Mouse (Mus musculus): ENCODE data around the gene Atxn7l2. TPM values are rescaled to one million over a fixed set of nuclear protein-coding genes. Genes with fewer than 3 reads are reported as not detected.

Gene Atxn7l2
- polyA plus RNA-seq, 1 experiment from 2014 or later: 18.1 TPM

DNA sequence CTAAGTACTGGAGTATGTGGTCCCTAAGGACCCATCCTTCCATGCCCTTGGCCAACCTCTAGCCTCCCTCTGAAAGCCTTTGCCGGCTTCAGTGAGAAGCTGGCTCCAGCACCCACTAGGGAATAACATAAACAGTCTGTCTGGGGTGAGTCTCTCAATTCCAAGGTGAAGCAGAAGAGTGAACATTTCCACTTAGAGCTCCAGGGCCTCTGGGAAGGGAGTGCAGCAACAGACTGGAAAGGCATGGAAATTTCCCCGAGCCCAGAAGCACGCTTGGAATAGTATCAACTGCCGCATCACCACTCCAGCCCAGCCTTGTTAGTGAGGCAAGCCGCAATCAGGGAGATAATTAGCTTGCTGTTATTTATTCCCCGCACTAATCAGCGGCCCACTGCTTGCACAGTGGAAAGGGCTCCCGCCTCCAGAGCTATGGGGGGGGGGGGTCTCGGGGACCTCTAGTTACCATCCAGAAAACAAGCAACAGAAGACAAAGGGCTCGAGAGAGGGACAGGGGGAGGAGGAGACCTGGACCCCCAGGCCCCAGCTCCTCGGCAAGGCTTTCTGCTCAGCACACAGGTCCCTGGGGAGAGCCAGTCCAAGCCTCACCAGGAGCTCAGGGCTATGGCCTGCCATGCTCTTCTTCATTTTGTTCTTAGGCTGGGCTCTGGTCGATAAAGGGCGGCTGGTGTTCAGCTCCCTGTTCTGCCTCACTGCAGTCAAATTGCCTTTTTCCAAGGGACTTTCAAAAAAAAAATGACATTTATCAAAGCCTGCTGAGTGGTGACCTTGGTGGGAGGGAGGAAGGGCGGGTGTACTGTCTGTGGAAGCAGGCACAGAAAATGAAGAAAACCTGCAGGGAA is 35.8 kb downstream of the Atxn7l2 start:
- no peak overlapping the region for H3K4me3 ChIP-seq (ENCODE audit: low read depth, low read length)
- no peaks in the 10 kb centered on the region for H3K9me3 ChIP-seq (ENCODE audit: low read depth, low read length)
- DNase-seq: peak; percentile 41
- H3K4me1 ChIP-seq (ENCODE audit: insufficient read depth): no peaks in the 10 kb centered on the region; the same call in 1 of the 2 replicates
- no peak for ATAC-seq (ENCODE audit: insufficient read depth)
- H3K36me3 ChIP-seq (ENCODE audit: insufficient read depth): no peaks in the 10 kb centered on the region
- no peak overlapping the region for H3K4me2 ChIP-seq
- WGBS: 43% methylated on average over 14 of the region's 14 CpGs
- no peak for TF ChIP-seq CTCF (IDR thresholded peaks at IDR 0.05; ENCODE audit: low read depth)
- H3K9ac ChIP-seq: no peak overlapping the region
- no peaks in the 10 kb centered on the region for H3K27me3 ChIP-seq (ENCODE audit: insufficient read depth, low read length)
- H3K27ac ChIP-seq (ENCODE audit: low read depth): no peak overlapping the region

DNA sequence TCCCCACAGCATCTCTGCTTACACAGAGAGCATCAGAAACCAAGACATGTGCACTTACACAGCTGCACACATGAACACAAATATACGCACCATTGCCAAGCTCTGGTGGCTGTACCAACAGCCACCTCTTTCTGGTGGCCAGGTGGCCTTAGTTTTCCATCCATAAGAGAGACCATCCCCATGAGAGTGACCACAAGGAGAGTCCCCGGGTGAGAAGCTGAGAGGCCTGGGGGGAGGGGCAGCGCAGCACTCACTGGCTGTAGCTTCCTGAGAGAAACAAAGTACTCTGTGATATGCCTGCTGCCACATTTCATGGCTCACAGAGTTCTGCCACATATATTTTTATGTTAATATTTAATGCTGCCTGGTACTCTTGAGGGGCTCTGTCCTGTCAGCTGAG is 41.5 kb downstream of the Atxn7l2 start:
- ATAC-seq (ENCODE audit: insufficient read depth) (no peak), DNase-seq (no peak)
- Histone ChIP-seq H3K9me3 (ENCODE audit: low read depth, low read length) (no peaks in the 10 kb centered on the region), H3K4me1 (ENCODE audit: insufficient read depth) (peaks cover 4% of the 10 kb centered on the region; the same call in 1 of the 2 replicates), H3K36me3 (ENCODE audit: insufficient read depth) (no peaks in the 10 kb centered on the region), H3K9ac (no peak overlapping the region), H3K27ac (ENCODE audit: low read depth) (no peak overlapping the region), H3K4me3 (ENCODE audit: low read depth, low read length) (no peak overlapping the region), H3K27me3 (ENCODE audit: insufficient read depth, low read length) (no peaks in the 10 kb centered on the region), H3K4me2 (no peak overlapping the region)
- WGBS: 44% methylated on average over 3 of the region's 3 CpGs
- TF ChIP-seq CTCF (IDR thresholded peaks at IDR 0.05; ENCODE audit: low read depth): no peak

DNA sequence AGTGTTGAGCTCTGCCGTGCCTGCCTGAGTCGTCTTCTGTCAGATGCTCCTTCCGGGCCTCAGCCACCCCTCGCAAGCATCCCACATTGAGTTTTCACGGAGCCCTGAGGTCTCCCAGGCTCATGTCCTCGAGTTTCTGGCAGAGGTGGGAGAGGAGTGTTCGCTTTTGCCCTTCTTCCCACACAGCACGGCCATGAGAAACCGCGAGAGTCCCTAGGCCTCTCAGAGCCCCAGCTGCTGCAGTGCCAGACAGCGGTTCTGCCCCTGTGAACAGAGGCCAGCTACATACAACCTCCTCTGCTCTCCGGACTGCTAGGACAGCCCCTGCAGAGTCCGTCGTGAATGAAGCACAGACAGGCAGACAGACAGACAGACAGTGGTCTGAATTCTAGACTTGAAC is 43.2 kb downstream of the Atxn7l2 start:
- DNase-seq: no peak
- no peaks in the 10 kb centered on the region for H3K9me3 ChIP-seq (ENCODE audit: low read depth, low read length)
- no peak overlapping the region for H3K4me2 ChIP-seq
- H3K36me3 ChIP-seq (ENCODE audit: insufficient read depth): no peaks in the 10 kb centered on the region
- no peak for ATAC-seq (ENCODE audit: insufficient read depth)
- 40% methylated on average over 14 of the region's 14 CpGs for WGBS
- TF ChIP-seq CTCF (IDR thresholded peaks at IDR 0.05; ENCODE audit: low read depth): no peak
- H3K27me3 ChIP-seq (ENCODE audit: insufficient read depth, low read length): no peaks in the 10 kb centered on the region
- no peak overlapping the region for H3K4me3 ChIP-seq (ENCODE audit: low read depth, low read length)
- no peak overlapping the region for H3K27ac ChIP-seq (ENCODE audit: low read depth)
- H3K4me1 ChIP-seq (ENCODE audit: insufficient read depth): peaks cover 4% of the 10 kb centered on the region; the same call in 1 of the 2 replicates
- H3K9ac ChIP-seq: no peak overlapping the region

DNA sequence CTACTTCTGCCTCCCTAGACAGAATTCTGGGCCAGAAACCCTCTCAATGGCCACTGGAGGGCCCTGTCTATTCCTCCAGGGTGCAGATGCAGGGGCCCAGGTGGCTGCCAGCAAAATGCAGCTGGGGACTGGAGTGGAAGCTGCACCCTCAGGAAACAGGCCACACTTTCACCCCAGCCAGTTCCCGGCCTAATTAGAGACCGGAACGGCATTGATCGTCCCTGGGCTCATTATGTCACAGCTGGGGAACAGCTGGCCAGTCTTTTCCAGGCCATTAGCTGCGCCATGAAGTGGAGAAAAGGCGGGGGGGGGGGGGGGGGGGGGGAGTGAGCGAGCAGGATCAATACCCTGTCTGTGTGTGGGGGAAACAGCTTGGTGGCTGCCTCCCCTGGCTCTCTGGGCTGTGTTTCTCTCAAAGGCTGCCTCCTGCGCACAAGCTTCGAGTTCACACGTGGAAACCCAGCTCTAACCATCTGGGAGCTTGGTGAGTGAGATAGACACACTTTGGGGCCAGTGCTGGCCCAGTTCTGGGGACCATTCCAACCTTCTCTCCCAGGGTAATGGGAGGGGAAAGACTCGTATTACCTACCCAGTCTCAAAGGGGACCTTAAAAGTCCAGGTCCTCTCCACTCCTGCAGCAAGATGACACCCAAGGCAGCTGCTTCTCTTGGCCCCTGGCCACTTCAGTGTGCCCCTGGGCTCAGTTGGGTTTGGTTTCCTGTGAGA is 44.1 kb downstream of the Atxn7l2 start:
- H3K9ac ChIP-seq: no peak overlapping the region
- no peaks in the 10 kb centered on the region for H3K9me3 ChIP-seq (ENCODE audit: low read depth, low read length)
- no peak overlapping the region for H3K27ac ChIP-seq (ENCODE audit: low read depth)
- H3K27me3 ChIP-seq (ENCODE audit: insufficient read depth, low read length): no peaks in the 10 kb centered on the region
- no peak overlapping the region for H3K4me3 ChIP-seq (ENCODE audit: low read depth, low read length)
- TF ChIP-seq CTCF (IDR thresholded peaks at IDR 0.05; ENCODE audit: low read depth): peak; percentile 49
- H3K4me2 ChIP-seq: 0 out of 2 replicates have a peak overlapping the region, but pooled peaks have one; percentile 22
- 18% methylated on average over 10 of the region's 11 CpGs for WGBS
- peak; percentile 72 for DNase-seq
- H3K4me1 ChIP-seq (ENCODE audit: insufficient read depth): peaks cover 4% of the 10 kb centered on the region; the same call in 1 of the 2 replicates
- no peaks in the 10 kb centered on the region for H3K36me3 ChIP-seq (ENCODE audit: insufficient read depth)
- peak; percentile 56 for ATAC-seq (ENCODE audit: insufficient read depth)

DNA sequence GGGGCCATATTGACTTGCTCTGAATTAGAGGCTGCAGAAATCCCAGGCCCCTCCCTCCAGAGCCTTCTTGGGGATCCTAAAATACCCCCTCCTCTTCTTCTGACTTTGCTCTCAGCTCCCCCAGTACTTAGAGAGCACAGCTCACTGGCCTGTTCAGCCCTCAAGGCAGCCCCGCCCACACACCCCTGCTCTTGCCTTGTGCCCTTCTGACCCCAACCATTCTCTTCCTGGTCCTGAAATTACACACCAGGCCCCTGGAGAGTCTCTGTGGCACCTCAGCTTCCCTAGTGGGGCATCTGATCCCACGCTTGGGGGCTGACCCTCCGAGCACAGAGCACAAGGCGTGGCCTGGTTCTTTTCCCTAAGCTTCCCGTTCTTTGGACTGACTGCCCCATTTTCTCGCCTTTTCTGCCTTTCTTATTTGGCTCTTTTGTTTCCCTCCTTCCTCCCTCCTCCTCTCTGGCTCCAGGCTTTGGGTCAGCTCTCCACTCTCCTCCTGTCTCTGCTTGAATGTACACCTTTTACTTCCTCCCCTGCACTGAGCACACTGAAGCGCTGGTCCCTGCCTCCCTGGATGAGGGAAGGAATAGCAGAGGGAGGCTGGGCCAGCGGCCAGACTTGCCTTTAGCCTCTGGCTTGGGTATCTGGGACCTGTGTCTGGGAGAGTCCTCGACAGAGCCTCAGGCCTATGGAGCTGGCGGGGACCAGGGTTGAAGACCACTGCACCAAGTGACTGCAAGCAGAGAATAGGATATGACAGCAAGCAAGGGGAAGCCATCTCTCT is 45.0 kb downstream of the Atxn7l2 start:
- DNase-seq: no peak
- no peak for TF ChIP-seq CTCF (IDR thresholded peaks at IDR 0.05; ENCODE audit: low read depth)
- no peaks in the 10 kb centered on the region for H3K36me3 ChIP-seq (ENCODE audit: insufficient read depth)

DNA sequence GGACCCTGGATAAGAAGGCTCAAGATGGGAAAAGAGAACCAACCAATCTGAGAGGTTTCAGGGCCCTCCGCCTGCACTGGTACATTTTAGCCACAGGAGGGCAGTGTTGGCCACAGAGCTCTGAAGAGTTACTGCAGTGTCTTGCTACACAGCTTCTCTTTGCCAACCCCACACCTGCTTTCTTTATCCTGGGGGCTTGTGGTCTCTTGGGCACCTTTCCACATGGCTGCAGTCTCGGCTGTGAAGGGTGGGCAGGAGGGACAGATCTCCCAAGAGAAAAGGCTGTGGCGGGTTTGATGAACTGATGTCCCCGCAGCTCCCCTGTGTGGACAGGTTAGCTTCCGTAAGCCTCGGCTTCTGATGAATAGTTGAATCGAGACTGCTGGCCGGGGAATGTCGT is 45.9 kb downstream of the Atxn7l2 start:
- ATAC-seq (ENCODE audit: insufficient read depth) (peak; percentile 50), DNase-seq (peak; percentile 94)
- Histone ChIP-seq H3K36me3 (ENCODE audit: insufficient read depth) (no peaks in the 10 kb centered on the region), H3K27me3 (ENCODE audit: insufficient read depth, low read length) (no peaks in the 10 kb centered on the region), H3K9me3 (ENCODE audit: low read depth, low read length) (no peaks in the 10 kb centered on the region), H3K4me1 (ENCODE audit: insufficient read depth) (peaks cover 4% of the 10 kb centered on the region; the same call in 1 of the 2 replicates), H3K4me3 (ENCODE audit: low read depth, low read length) (no peak overlapping the region), H3K9ac (no peak overlapping the region), H3K4me2 (peak overlapping the region; percentile 28), H3K27ac (ENCODE audit: low read depth) (no peak overlapping the region)
- peak; percentile 98 for TF ChIP-seq CTCF (IDR thresholded peaks at IDR 0.05; ENCODE audit: low read depth)
- WGBS: 20% methylated on average over 9 of the region's 9 CpGs

More for the DNA sequence above, 45.0 kb downstream of the Atxn7l2 start:
- 46% methylated on average over 10 of the region's 10 CpGs for WGBS
- Histone ChIP-seq H3K4me2 (no peak overlapping the region), H3K9me3 (ENCODE audit: low read depth, low read length) (no peaks in the 10 kb centered on the region), H3K27ac (ENCODE audit: low read depth) (no peak overlapping the region), H3K9ac (no peak overlapping the region), H3K4me3 (ENCODE audit: low read depth, low read length) (no peak overlapping the region), H3K4me1 (ENCODE audit: insufficient read depth) (peaks cover 4% of the 10 kb centered on the region; the same call in 1 of the 2 replicates), H3K27me3 (ENCODE audit: insufficient read depth, low read length) (no peaks in the 10 kb centered on the region)
- peak; percentile 22; the same call in 1 of the 2 replicates for ATAC-seq (ENCODE audit: insufficient read depth)
